Mouse (Mus musculus) forebrain, embryonic 15.5 days (tissue): ENCODE results near the gene Emc6. TPM values are rescaled to one million over a fixed set of nuclear protein-coding genes. Genes with fewer than 3 reads are reported as not detected.

Experiments
- ATAC-seq: fragments of 200-750 bp; cut with Nextera tagmentation; replicated peaks from 2 replicates; pipeline ENCODE4 v1.8.0; 2017; ENCODE audit warnings: mild to moderate bottlenecking, moderate TSS enrichment, moderate library complexity
- H3K27ac ChIP-seq: fragments of 300-500 bp; sonication (generic); replicated peaks from 2 replicates; pipeline ENCODE4 v1.5.1; 2015; ENCODE audit warnings: mild to moderate bottlenecking, inconsistent platforms
- H3K27me3 ChIP-seq: fragments of 300-500 bp; sonication (generic); 2 replicates; pipeline ENCODE4 v1.6.1; 2015; ENCODE audit warnings: inconsistent platforms
- H3K36me3 ChIP-seq: fragments of 300-500 bp; sonication (generic); 2 replicates; pipeline ENCODE4 v1.6.1; 2015; ENCODE audit warnings: mild to moderate bottlenecking, inconsistent platforms
- H3K4me1 ChIP-seq: fragments of 300-500 bp; sonication (generic); 2 replicates; pipeline ENCODE4 v1.6.1; 2015; ENCODE audit warnings: inconsistent platforms
- H3K4me2 ChIP-seq: fragments of 300-500 bp; sonication (generic); replicated peaks from 2 replicates; pipeline ENCODE4 v1.6.1; 2015; ENCODE audit warnings: mild to moderate bottlenecking, inconsistent platforms
- H3K4me3 ChIP-seq: fragments of 300-500 bp; sonication (generic); 2 replicates; pipeline ENCODE4 v1.5.1; 2015; ENCODE audit warnings: mild to moderate bottlenecking, inconsistent platforms
- H3K9ac ChIP-seq: fragments of 300-500 bp; sonication (generic); replicated peaks from 2 replicates; pipeline ENCODE4 v1.6.1; 2015; ENCODE audit warnings: mild to moderate bottlenecking, inconsistent platforms
- H3K9me3 ChIP-seq: fragments of 300-500 bp; sonication (generic); 2 replicates; pipeline ENCODE4 v1.6.1; 2016; ENCODE audit warnings: inconsistent platforms
- WGBS: fragments of 180-500 bp; shearing (Covaris S2); methylation state at CpG from one replicate; pipeline ENCODE4 v1.1.7; 2015; ENCODE audit warnings: mixed read lengths; 5-methylcytosine and 5-hydroxymethylcytosine counted together
- polyA plus RNA-seq: library from polyadenylated mRNA; unstranded; fragments of >200 nt; fragmentation: Nextera tagmentation; extraction: Ambion mirVana; gene quantifications from 2 replicates; pipeline ENCODE4 v1.2.1, GENCODE M21; 2015

Gene Emc6
- polyA plus RNA-seq, 1 experiment from 2014 or later: 131 TPM

- no peaks in the 10 kb centered on the region for H3K27me3 ChIP-seq
- H3K4me1 ChIP-seq: no peaks in the 10 kb centered on the region
- no peak overlapping the region for H3K27ac ChIP-seq
- ATAC-seq: no peak
- H3K9ac ChIP-seq: no peak overlapping the region
- no peaks in the 10 kb centered on the region for H3K9me3 ChIP-seq
- H3K4me3 ChIP-seq: no peak overlapping the region
- WGBS: 55% methylated on average over 11 of the region's 11 CpGs
- no peaks in the 10 kb centered on the region for H3K36me3 ChIP-seq
- no peak overlapping the region for H3K4me2 ChIP-seq
Observed at GRCm38 (mm10) chr11:73146026-73146974, 30.5 kb downstream of the Emc6 start.

DNA sequence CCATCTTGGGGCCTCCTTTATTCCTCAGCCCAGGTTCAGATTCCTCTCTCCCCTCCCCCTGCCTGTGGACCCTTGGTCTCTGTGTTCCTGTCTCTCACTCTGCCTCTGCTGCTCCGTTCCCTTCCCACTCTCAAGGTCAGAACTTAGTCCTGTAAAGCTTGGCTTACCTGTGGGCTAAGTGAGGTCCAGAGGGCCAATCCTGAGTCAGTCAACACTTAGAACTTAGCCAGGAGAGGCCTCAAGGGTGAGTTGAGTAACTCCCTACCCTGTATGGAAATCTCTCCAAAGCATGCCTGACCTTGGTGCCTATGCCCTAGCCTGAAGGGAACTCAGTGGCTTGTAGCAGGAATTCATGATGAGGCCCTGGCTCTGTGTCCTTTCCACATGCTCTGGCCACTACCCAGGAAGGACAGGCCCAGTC, 32.6 kb downstream of the Emc6 start:
- H3K4me1 ChIP-seq: no peaks in the 10 kb centered on the region
- no peak overlapping the region for H3K4me2 ChIP-seq
- no peak for ATAC-seq
- 68% methylated on average over 1 of the region's 1 CpGs for WGBS
- H3K9ac ChIP-seq: no peak overlapping the region
- no peaks in the 10 kb centered on the region for H3K36me3 ChIP-seq
- no peak overlapping the region for H3K27ac ChIP-seq
- H3K4me3 ChIP-seq: no peak overlapping the region
- H3K27me3 ChIP-seq: no peaks in the 10 kb centered on the region
- H3K9me3 ChIP-seq: no peaks in the 10 kb centered on the region

- WGBS: under 1% methylated on average over 83 of the region's 84 CpGs
- Histone ChIP-seq H3K27me3 (no peaks in the 10 kb centered on the region), H3K4me1 (peaks cover 26% of the 10 kb centered on the region), H3K4me3 (peak within 1 kb of the TSS; percentile 89), H3K27ac (no peak within 1 kb of the TSS), H3K4me2 (peak within 1 kb of the TSS; percentile 90), H3K36me3 (no peaks in the 10 kb centered on the region), H3K9me3 (no peaks in the 10 kb centered on the region), H3K9ac (peak within 1 kb of the TSS; percentile 62)
- peak; percentile 97 for ATAC-seq
Observed at GRCm38 (mm10) chr11:73137591-73138501, 39.0 kb downstream of the Emc6 start, which contains the start of gene Haspin. Gene Haspin, minus strand, starts transcription at chr11:73138294.

- Histone ChIP-seq H3K27me3 (no peaks in the 10 kb centered on the region), H3K4me2 (peak overlapping the region; percentile 90), H3K4me1 (peaks cover 26% of the 10 kb centered on the region), H3K9me3 (no peaks in the 10 kb centered on the region), H3K4me3 (peak overlapping the region; percentile 89), H3K9ac (peak overlapping the region; percentile 62; the same call in 1 of the 2 replicates), H3K27ac (no peak overlapping the region), H3K36me3 (no peaks in the 10 kb centered on the region)
- WGBS: 32% methylated on average over 11 of the region's 11 CpGs
- no peak for ATAC-seq
Observed at GRCm38 (mm10) chr11:73137116-73137515, 39.7 kb downstream of the Emc6 start.

DNA sequence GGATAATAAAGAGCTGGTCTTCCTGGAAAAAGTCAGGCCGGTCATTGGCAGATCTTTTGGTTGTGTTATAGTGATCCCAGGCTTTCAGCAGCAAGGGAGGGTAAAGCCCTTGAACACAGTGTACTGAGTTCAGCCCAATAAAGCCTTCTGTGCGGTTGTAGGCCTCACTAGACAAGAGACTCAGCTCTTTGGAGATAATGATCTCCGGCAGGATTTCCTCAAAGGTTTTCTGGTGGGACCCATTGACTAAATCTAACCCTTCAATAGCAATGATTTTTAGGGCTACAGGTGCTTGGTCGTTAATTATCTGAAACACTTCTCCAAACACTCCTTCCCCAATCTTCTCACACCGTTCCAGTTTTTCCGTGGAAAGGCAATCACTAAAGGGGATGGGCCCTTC, 40.2 kb downstream of the Emc6 start:
- Histone ChIP-seq H3K9me3 (no peaks in the 10 kb centered on the region), H3K36me3 (no peaks in the 10 kb centered on the region), H3K27me3 (no peaks in the 10 kb centered on the region), H3K4me1 (peaks cover 26% of the 10 kb centered on the region), H3K27ac (no peak overlapping the region), H3K9ac (no peak overlapping the region), H3K4me2 (peak overlapping the region; percentile 90), H3K4me3 (peak overlapping the region; percentile 89)
- ATAC-seq: no peak
- 87% methylated on average over 6 of the region's 6 CpGs for WGBS

DNA sequence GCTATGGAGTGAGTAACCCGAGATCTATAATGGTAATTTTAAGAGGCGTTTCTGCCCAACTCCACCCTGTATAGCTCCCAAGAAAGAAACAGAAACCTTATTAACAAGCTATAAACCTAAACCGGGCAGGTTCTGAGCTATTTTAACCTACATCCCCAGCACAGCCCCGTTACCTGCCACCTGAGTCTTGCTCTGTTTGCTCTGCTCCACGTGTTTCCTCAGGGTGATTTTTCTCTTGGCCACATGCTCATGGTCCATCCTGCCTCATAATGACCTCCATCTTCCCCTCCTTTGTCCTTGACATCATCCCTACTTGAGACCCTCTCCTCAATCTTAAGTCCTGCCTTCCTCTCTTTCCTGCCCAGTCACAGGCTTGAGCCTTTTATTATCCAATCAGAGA, 42.6 kb downstream of the Emc6 start:
- H3K27me3 ChIP-seq: no peaks in the 10 kb centered on the region
- H3K4me2 ChIP-seq: no peak overlapping the region
- no peaks in the 10 kb centered on the region for H3K36me3 ChIP-seq
- ATAC-seq: no peak
- 93% methylated on average over 5 of the region's 5 CpGs for WGBS
- H3K9ac ChIP-seq: no peak overlapping the region; the same call in 1 of the 2 replicates
- H3K27ac ChIP-seq: no peak overlapping the region
- H3K4me1 ChIP-seq: peaks cover 26% of the 10 kb centered on the region
- no peaks in the 10 kb centered on the region for H3K9me3 ChIP-seq
- no peak overlapping the region for H3K4me3 ChIP-seq

DNA sequence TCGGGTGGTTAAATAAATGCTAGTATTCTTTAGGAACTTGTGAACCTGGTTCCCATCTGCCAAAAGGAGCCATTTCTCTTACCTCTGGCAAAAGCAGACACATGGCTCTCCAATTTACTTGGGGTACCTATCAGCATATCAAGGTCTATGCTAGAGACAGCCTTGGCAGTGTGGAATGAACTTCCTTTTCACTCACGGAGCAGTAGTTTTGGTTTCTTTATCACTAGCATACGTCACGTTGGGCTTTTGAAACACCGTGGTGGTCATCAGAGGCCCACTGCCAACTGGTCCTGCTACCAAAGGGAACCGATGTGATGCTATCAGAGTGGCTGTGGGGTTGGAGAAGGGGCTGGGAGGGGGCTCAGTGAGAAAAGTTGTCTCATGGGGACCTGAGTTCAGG, 43.8 kb downstream of the Emc6 start:
- H3K4me2 ChIP-seq: no peak overlapping the region
- H3K9me3 ChIP-seq: no peaks in the 10 kb centered on the region
- no peak overlapping the region for H3K4me3 ChIP-seq
- H3K4me1 ChIP-seq: peaks cover 22% of the 10 kb centered on the region
- no peaks in the 10 kb centered on the region for H3K27me3 ChIP-seq
- H3K27ac ChIP-seq: no peak overlapping the region
- no peak overlapping the region for H3K9ac ChIP-seq
- H3K36me3 ChIP-seq: no peaks in the 10 kb centered on the region
- WGBS: 98% methylated on average over 6 of the region's 6 CpGs
- no peak for ATAC-seq

DNA sequence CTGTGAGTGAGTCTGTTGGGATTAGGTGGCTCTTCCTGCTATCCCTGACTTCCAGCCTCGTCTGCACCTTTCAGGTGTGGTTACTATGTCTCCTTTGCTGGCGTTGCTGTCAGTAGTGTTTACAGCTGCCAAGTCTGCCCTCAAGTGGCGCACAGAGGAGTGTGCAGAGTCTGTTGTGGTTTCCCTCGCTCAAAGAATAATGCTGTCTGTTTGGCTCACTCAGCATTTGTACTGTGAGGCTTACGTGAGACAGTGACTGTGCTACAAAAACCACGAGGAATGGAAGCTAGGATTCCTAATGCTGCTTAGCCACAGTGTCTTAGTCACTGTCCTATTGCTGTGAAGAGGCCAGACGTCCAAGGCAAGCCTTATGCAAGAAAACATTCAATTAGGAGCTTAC, 45.8 kb downstream of the Emc6 start:
- 81% methylated on average over 7 of the region's 7 CpGs for WGBS
- H3K4me1 ChIP-seq: peaks cover 4% of the 10 kb centered on the region
- no peak for ATAC-seq
- no peak overlapping the region for H3K4me3 ChIP-seq
- no peak overlapping the region for H3K9ac ChIP-seq
- no peak overlapping the region for H3K4me2 ChIP-seq
- H3K27me3 ChIP-seq: no peaks in the 10 kb centered on the region
- no peaks in the 10 kb centered on the region for H3K36me3 ChIP-seq
- no peak overlapping the region for H3K27ac ChIP-seq
- H3K9me3 ChIP-seq: no peaks in the 10 kb centered on the region

DNA sequence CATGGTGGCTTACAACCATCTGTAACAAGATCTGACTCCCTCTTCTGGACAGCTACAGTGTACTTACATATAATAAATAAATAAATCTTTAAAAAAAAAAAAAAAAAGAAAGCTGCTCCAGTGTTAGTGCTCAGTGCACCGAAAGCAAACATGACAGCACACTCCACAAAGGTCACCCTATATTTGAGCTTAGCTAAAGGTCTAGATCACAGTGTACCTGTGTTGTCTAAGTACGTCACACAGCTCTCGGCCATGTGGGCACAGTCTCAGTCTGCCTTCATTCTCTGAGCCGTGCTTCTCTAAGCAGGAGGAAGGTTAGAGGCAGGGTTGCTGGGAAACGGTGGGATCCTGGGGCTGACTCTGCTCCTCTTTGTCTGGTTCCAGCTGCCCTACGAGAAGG, 50.3 kb downstream of the Emc6 start:
- no peaks in the 10 kb centered on the region for H3K27me3 ChIP-seq
- no peak for ATAC-seq
- no peaks in the 10 kb centered on the region for H3K4me1 ChIP-seq
- 92% methylated on average over 6 of the region's 6 CpGs for WGBS
- H3K4me3 ChIP-seq: no peak overlapping the region
- H3K9ac ChIP-seq: no peak overlapping the region
- H3K27ac ChIP-seq: no peak overlapping the region
- no peaks in the 10 kb centered on the region for H3K9me3 ChIP-seq
- H3K36me3 ChIP-seq: no peaks in the 10 kb centered on the region
- H3K4me2 ChIP-seq: no peak overlapping the region

Other genes with a start within 250 kb of the Emc6 start
- 0.67 and 0.70 TPM in 2 replicates for gene Atp2a3, start 215.9 kb downstream of the Emc6 start, polyA plus RNA-seq
- gene P2rx1, start 177.9 kb downstream of the Emc6 start, polyA plus RNA-seq: 0.40 and 0.56 TPM in 2 replicates
- 19.6 TPM in 2 replicates for gene Camkk1, start 158.0 kb downstream of the Emc6 start, polyA plus RNA-seq
- gene Ncbp3, start 129.3 kb downstream of the Emc6 start, polyA plus RNA-seq: 10.7 and 11.1 TPM in 2 replicates
- 0.18 and 0.34 TPM in 2 replicates for gene Itgae, start 86.5 kb downstream of the Emc6 start, polyA plus RNA-seq
- 7.6 and 7.7 TPM in 2 replicates for gene Haspin, start 38.7 kb downstream of the Emc6 start, polyA plus RNA-seq
- 1.0 and 1.3 TPM in 2 replicates for gene P2rx5, start 16.6 kb downstream of the Emc6 start, polyA plus RNA-seq
- 172 and 173 TPM in 2 replicates for gene Tax1bp3, start within 50 bp of the Emc6 start, polyA plus RNA-seq
- gene Ctns, start 22.0 kb upstream of the Emc6 start, polyA plus RNA-seq: 17.4 and 21.5 TPM in 2 replicates
- gene Shpk, start 22.4 kb upstream of the Emc6 start, polyA plus RNA-seq: 1.2 and 1.6 TPM in 2 replicates
- gene Trpv1, start 57.3 kb upstream of the Emc6 start, polyA plus RNA-seq: 0.14 TPM in 1 of 2 replicates, not detected in the other
- gene Trpv3, start 90.4 kb upstream of the Emc6 start, polyA plus RNA-seq: 0.06 and 0.09 TPM in 2 replicates
- gene Aspa, start 152.6 kb upstream of the Emc6 start, polyA plus RNA-seq: 0.54 and 0.57 TPM in 2 replicates
- not detected in 2 replicates for gene Gm49340, start 152.7 kb upstream of the Emc6 start, polyA plus RNA-seq
- not detected in 2 replicates for gene Spata22, start 152.7 kb upstream of the Emc6 start, polyA plus RNA-seq
- gene Olfr20, start 173.7 kb upstream of the Emc6 start, polyA plus RNA-seq: not detected in 2 replicates
- not detected in 2 replicates for gene Olfr376, start 194.2 kb upstream of the Emc6 start, polyA plus RNA-seq
- not detected in 2 replicates for gene Olfr1, start 222.6 kb upstream of the Emc6 start, polyA plus RNA-seq